Mouse (Mus musculus): ENCODE results near the gene Bend7. TPM values are rescaled to one million over a fixed set of nuclear protein-coding genes. Genes with fewer than 3 reads are reported as not detected.

Bend7 gene
- total RNA-seq, 1 experiment: 1.2 TPM

- H3K36me3 ChIP-seq (ENCODE audit: control insufficient read depth, insufficient read depth, low read length, poor library complexity, severe bottlenecking): no peaks in the 10 kb centered on the region
- no peak overlapping the region for H3K4me3 ChIP-seq (ENCODE audit: insufficient read depth in 1 of 2, low read depth in 1 of 2, low read length in 2 of 2, poor library complexity in 1 of 2, severe bottlenecking in 1 of 2)
- H3K27ac ChIP-seq (ENCODE audit: insufficient read depth, low read depth, low read length, poor library complexity, severe bottlenecking): no peak overlapping the region
- no peaks in the 10 kb centered on the region for H3K9me3 ChIP-seq (ENCODE audit: control insufficient read depth, insufficient read depth, low read depth, low read length)
- in situ Hi-C loops (cut with MboI; ENCODE audit: low sequenced_read_pairs in 2 of 2, unreplicated experiment in 2 of 2): no loop called here
- TF ChIP-seq HCFC1 (IDR thresholded peaks at IDR 0.05; ENCODE audit: borderline replicate concordance, insufficient read depth, low read length): no peak
- H3K9ac ChIP-seq (ENCODE audit: insufficient read depth, low read depth, low read length, poor library complexity, severe bottlenecking): no peak overlapping the region
- no peak for DNase-seq (ENCODE audit: low read depth, low spot score)
- H3K4me1 ChIP-seq (ENCODE audit: control insufficient read depth in 2 of 2, insufficient read depth in 2 of 2, low read length in 2 of 2, poor library complexity in 1 of 2): no peaks in the 10 kb centered on the region
Observed at GRCm38 (mm10) chr2:4730161-4730560, 12.5 kb downstream of the Bend7 start.

GRCm38 (mm10) chr2:4733971-4734370 is 16.3 kb downstream of the Bend7 start:
- DNase-seq (ENCODE audit: low read depth, low spot score): no peak
- in situ Hi-C loops (cut with MboI; ENCODE audit: low sequenced_read_pairs in 2 of 2, unreplicated experiment in 2 of 2): no loop called here

GRCm38 (mm10) chr2:4736095-4736797 is 18.6 kb downstream of the Bend7 start:
- H3K4me1 ChIP-seq (ENCODE audit: control insufficient read depth in 2 of 2, insufficient read depth in 2 of 2, low read length in 2 of 2, poor library complexity in 1 of 2): no peaks in the 10 kb centered on the region
- no peaks in the 10 kb centered on the region for H3K36me3 ChIP-seq (ENCODE audit: control insufficient read depth, insufficient read depth, low read length, poor library complexity, severe bottlenecking)
- no peak overlapping the region for H3K27ac ChIP-seq (ENCODE audit: insufficient read depth, low read depth, low read length, poor library complexity, severe bottlenecking)
- no peak overlapping the region for H3K9ac ChIP-seq (ENCODE audit: insufficient read depth, low read depth, low read length, poor library complexity, severe bottlenecking)
- no peak for DNase-seq (ENCODE audit: low read depth, low spot score)
- H3K9me3 ChIP-seq (ENCODE audit: control insufficient read depth, insufficient read depth, low read depth, low read length): no peaks in the 10 kb centered on the region
- H3K4me3 ChIP-seq (ENCODE audit: insufficient read depth in 1 of 2, low read depth in 1 of 2, low read length in 2 of 2, poor library complexity in 1 of 2, severe bottlenecking in 1 of 2): no peak overlapping the region
- in situ Hi-C loops (cut with MboI; ENCODE audit: low sequenced_read_pairs in 2 of 2, unreplicated experiment in 2 of 2): no loop called here
- TF ChIP-seq MAFK (IDR thresholded peaks at IDR 0.05; ENCODE audit: insufficient read depth, low read depth, low read length) (no peak), ZNF384 (IDR thresholded peaks at IDR 0.05; ENCODE audit: low read depth, low read length) (no peak), ZC3H11A (IDR thresholded peaks at IDR 0.05; ENCODE audit: borderline replicate concordance, low read depth, low read length) (no peak), CHD2 (IDR thresholded peaks at IDR 0.05; ENCODE audit: low read depth, low read length) (no peak), HCFC1 (IDR thresholded peaks at IDR 0.05; ENCODE audit: borderline replicate concordance, insufficient read depth, low read length) (no peak)

More at GRCm38 (mm10) chr2:4733971-4734370, 16.3 kb downstream of the Bend7 start:
- TF ChIP-seq ZNF384 (IDR thresholded peaks at IDR 0.05; ENCODE audit: low read depth, low read length): no peak
- no peak for TF ChIP-seq MAFK (IDR thresholded peaks at IDR 0.05; ENCODE audit: insufficient read depth, low read depth, low read length)
- no peak for TF ChIP-seq CHD2 (IDR thresholded peaks at IDR 0.05; ENCODE audit: low read depth, low read length)
- TF ChIP-seq HCFC1 (IDR thresholded peaks at IDR 0.05; ENCODE audit: borderline replicate concordance, insufficient read depth, low read length): no peak
- no peak for TF ChIP-seq ZC3H11A (IDR thresholded peaks at IDR 0.05; ENCODE audit: borderline replicate concordance, low read depth, low read length)
- Histone ChIP-seq H3K9me3 (ENCODE audit: control insufficient read depth, insufficient read depth, low read depth, low read length) (no peaks in the 10 kb centered on the region), H3K27ac (ENCODE audit: insufficient read depth, low read depth, low read length, poor library complexity, severe bottlenecking) (no peak overlapping the region), H3K4me3 (ENCODE audit: insufficient read depth in 1 of 2, low read depth in 1 of 2, low read length in 2 of 2, poor library complexity in 1 of 2, severe bottlenecking in 1 of 2) (no peak overlapping the region), H3K4me1 (ENCODE audit: control insufficient read depth in 2 of 2, insufficient read depth in 2 of 2, low read length in 2 of 2, poor library complexity in 1 of 2) (no peaks in the 10 kb centered on the region), H3K9ac (ENCODE audit: insufficient read depth, low read depth, low read length, poor library complexity, severe bottlenecking) (no peak overlapping the region), H3K36me3 (ENCODE audit: control insufficient read depth, insufficient read depth, low read length, poor library complexity, severe bottlenecking) (no peaks in the 10 kb centered on the region)

GRCm38 (mm10) chr2:4736798-4737155 is 19.1 kb downstream of the Bend7 start:
- Histone ChIP-seq H3K9ac (ENCODE audit: insufficient read depth, low read depth, low read length, poor library complexity, severe bottlenecking) (no peak overlapping the region), H3K27ac (ENCODE audit: insufficient read depth, low read depth, low read length, poor library complexity, severe bottlenecking) (no peak overlapping the region), H3K36me3 (ENCODE audit: control insufficient read depth, insufficient read depth, low read length, poor library complexity, severe bottlenecking) (no peaks in the 10 kb centered on the region), H3K4me3 (ENCODE audit: insufficient read depth in 1 of 2, low read depth in 1 of 2, low read length in 2 of 2, poor library complexity in 1 of 2, severe bottlenecking in 1 of 2) (no peak overlapping the region), H3K9me3 (ENCODE audit: control insufficient read depth, insufficient read depth, low read depth, low read length) (no peaks in the 10 kb centered on the region), H3K4me1 (ENCODE audit: control insufficient read depth in 2 of 2, insufficient read depth in 2 of 2, low read length in 2 of 2, poor library complexity in 1 of 2) (no peaks in the 10 kb centered on the region)
- in situ Hi-C loops (cut with MboI; ENCODE audit: low sequenced_read_pairs in 2 of 2, unreplicated experiment in 2 of 2): no loop called here
- no peak for TF ChIP-seq HCFC1 (IDR thresholded peaks at IDR 0.05; ENCODE audit: borderline replicate concordance, insufficient read depth, low read length)
- no peak for TF ChIP-seq ZC3H11A (IDR thresholded peaks at IDR 0.05; ENCODE audit: borderline replicate concordance, low read depth, low read length)
- TF ChIP-seq MAFK (IDR thresholded peaks at IDR 0.05; ENCODE audit: insufficient read depth, low read depth, low read length): no peak
- TF ChIP-seq CHD2 (IDR thresholded peaks at IDR 0.05; ENCODE audit: low read depth, low read length): no peak
- TF ChIP-seq ZNF384 (IDR thresholded peaks at IDR 0.05; ENCODE audit: low read depth, low read length): no peak
- no peak for DNase-seq (ENCODE audit: low read depth, low spot score)

GRCm38 (mm10) chr2:4751918-4752317 is 34.3 kb downstream of the Bend7 start:
- H3K36me3 ChIP-seq (ENCODE audit: control insufficient read depth, insufficient read depth, low read length, poor library complexity, severe bottlenecking): no peaks in the 10 kb centered on the region
- H3K27ac ChIP-seq (ENCODE audit: insufficient read depth, low read depth, low read length, poor library complexity, severe bottlenecking): no peak overlapping the region
- H3K9ac ChIP-seq (ENCODE audit: insufficient read depth, low read depth, low read length, poor library complexity, severe bottlenecking): no peak overlapping the region
- in situ Hi-C loops (cut with MboI; ENCODE audit: low sequenced_read_pairs in 2 of 2, unreplicated experiment in 2 of 2): no loop called here
- DNase-seq (ENCODE audit: low read depth, low spot score): no peak
- no peak overlapping the region for H3K4me3 ChIP-seq (ENCODE audit: insufficient read depth in 1 of 2, low read depth in 1 of 2, low read length in 2 of 2, poor library complexity in 1 of 2, severe bottlenecking in 1 of 2)
- no peak for TF ChIP-seq ZC3H11A (IDR thresholded peaks at IDR 0.05; ENCODE audit: borderline replicate concordance, low read depth, low read length)
- TF ChIP-seq CHD2 (IDR thresholded peaks at IDR 0.05; ENCODE audit: low read depth, low read length): no peak
- TF ChIP-seq MAFK (IDR thresholded peaks at IDR 0.05; ENCODE audit: insufficient read depth, low read depth, low read length): no peak
- no peak for TF ChIP-seq ZNF384 (IDR thresholded peaks at IDR 0.05; ENCODE audit: low read depth, low read length)
- no peak for TF ChIP-seq HCFC1 (IDR thresholded peaks at IDR 0.05; ENCODE audit: borderline replicate concordance, insufficient read depth, low read length)
- H3K9me3 ChIP-seq (ENCODE audit: control insufficient read depth, insufficient read depth, low read depth, low read length): no peaks in the 10 kb centered on the region
- H3K4me1 ChIP-seq (ENCODE audit: control insufficient read depth in 2 of 2, insufficient read depth in 2 of 2, low read length in 2 of 2, poor library complexity in 1 of 2): no peaks in the 10 kb centered on the region
